Mouse (Mus musculus): ENCODE measurements at regions not wholly inside any gene's neighbourhood (a gene's known extent, or its start where the extent isn't known, plus 50 kb on each side); places are given as distances from the start of the nearest gene placed in this dataset.

DNA sequence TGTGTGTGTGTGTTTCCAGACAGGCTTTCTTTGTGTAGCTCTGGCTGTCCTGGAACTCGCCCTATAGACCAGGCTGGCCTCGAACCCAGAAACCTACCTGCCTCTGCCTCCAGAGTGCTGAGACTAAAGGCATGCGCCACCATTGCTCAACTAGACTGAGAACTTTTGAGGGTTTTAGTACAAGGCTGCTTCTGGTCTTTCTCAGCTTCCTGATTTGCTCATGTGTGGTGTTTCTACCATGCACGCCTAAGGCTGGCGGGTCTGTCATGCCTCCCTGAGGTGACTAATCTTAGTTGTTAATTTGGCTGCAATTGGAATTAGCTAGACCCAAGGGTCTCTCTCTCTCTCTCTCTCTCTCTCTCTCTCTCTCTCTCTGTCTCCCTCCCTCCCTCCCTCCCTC is 61.2 kb upstream of the Cux1 start:
- H3K27ac ChIP-seq: no peak overlapping the region
- no peak overlapping the region for H3K4me2 ChIP-seq
- no peak overlapping the region for H3K4me3 ChIP-seq
- H3K27me3 ChIP-seq: 0 out of 2 replicates have a peak, but pooled peaks cover 5% of the 10 kb centered on the region
- no peak overlapping the region for H3K9ac ChIP-seq
- 91% methylated on average over 5 of the region's 5 CpGs for WGBS
- no peak for ATAC-seq
- H3K4me1 ChIP-seq: no peaks in the 10 kb centered on the region
- no peaks in the 10 kb centered on the region for H3K9me3 ChIP-seq (replicated peaks)
- H3K36me3 ChIP-seq (ENCODE audit: poor library complexity, severe bottlenecking): no peaks in the 10 kb centered on the region

- WGBS: 90% methylated on average over 5 of the region's 5 CpGs
- H3K4me1 ChIP-seq: 0 out of 2 replicates have a peak, but pooled peaks cover 2% of the 10 kb centered on the region
- no peak for ATAC-seq
- H3K36me3 ChIP-seq (ENCODE audit: poor library complexity, severe bottlenecking): no peaks in the 10 kb centered on the region
- no peak overlapping the region for H3K27ac ChIP-seq
- H3K4me3 ChIP-seq: no peak overlapping the region
- no peak overlapping the region for H3K4me2 ChIP-seq
- 0 out of 2 replicates have a peak, but pooled peaks cover 3% of the 10 kb centered on the region for H3K27me3 ChIP-seq
- H3K9ac ChIP-seq: no peak overlapping the region
- no peaks in the 10 kb centered on the region for H3K9me3 ChIP-seq (replicated peaks)
Observed at GRCm38 (mm10) chr5:136632286-136632685, 60.7 kb upstream of the Myl10 start.

GRCm38 (mm10) chr5:136633901-136634300 is 59.0 kb upstream of the Myl10 start:
- Histone ChIP-seq H3K9ac (no peak overlapping the region), H3K4me3 (no peak overlapping the region), H3K4me2 (no peak overlapping the region), H3K36me3 (ENCODE audit: poor library complexity, severe bottlenecking) (no peaks in the 10 kb centered on the region), H3K9me3 (replicated peaks) (no peaks in the 10 kb centered on the region), H3K27me3 (0 out of 2 replicates have a peak, but pooled peaks cover 3% of the 10 kb centered on the region), H3K27ac (no peak overlapping the region), H3K4me1 (0 out of 2 replicates have a peak, but pooled peaks cover 2% of the 10 kb centered on the region)
- ATAC-seq: no peak
- 49% methylated on average over 6 of the region's 6 CpGs for WGBS

GRCm38 (mm10) chr5:136635119-136635518 is 57.8 kb upstream of the Myl10 start:
- Histone ChIP-seq H3K36me3 (ENCODE audit: poor library complexity, severe bottlenecking) (no peaks in the 10 kb centered on the region), H3K9me3 (replicated peaks) (no peaks in the 10 kb centered on the region), H3K4me2 (no peak overlapping the region), H3K9ac (no peak overlapping the region), H3K27me3 (0 out of 2 replicates have a peak, but pooled peaks cover 3% of the 10 kb centered on the region), H3K4me1 (0 out of 2 replicates have a peak, but pooled peaks cover 2% of the 10 kb centered on the region), H3K27ac (no peak overlapping the region), H3K4me3 (no peak overlapping the region)
- WGBS: 88% methylated on average over 2 of the region's 2 CpGs
- no peak for ATAC-seq

GRCm38 (mm10) chr5:136636476-136636875 is 56.5 kb upstream of the Myl10 start:
- 63% methylated on average over 1 of the region's 1 CpGs for WGBS
- no peak for ATAC-seq
- 0 out of 2 replicates have a peak, but pooled peaks cover 2% of the 10 kb centered on the region for H3K4me1 ChIP-seq

GRCm38 (mm10) chr5:136637872-136638271 is 55.1 kb upstream of the Myl10 start:
- Histone ChIP-seq H3K4me3 (no peak overlapping the region), H3K36me3 (ENCODE audit: poor library complexity, severe bottlenecking) (no peaks in the 10 kb centered on the region), H3K27ac (no peak overlapping the region), H3K27me3 (no peaks in the 10 kb centered on the region), H3K9me3 (replicated peaks) (no peaks in the 10 kb centered on the region), H3K9ac (no peak overlapping the region), H3K4me1 (0 out of 2 replicates have a peak, but pooled peaks cover 2% of the 10 kb centered on the region), H3K4me2 (no peak overlapping the region)
- WGBS: 69% methylated on average over 11 of the region's 11 CpGs
- no peak for ATAC-seq

More at GRCm38 (mm10) chr5:136636476-136636875, 56.5 kb upstream of the Myl10 start:
- H3K4me2 ChIP-seq: no peak overlapping the region
- no peak overlapping the region for H3K4me3 ChIP-seq
- H3K27me3 ChIP-seq: no peaks in the 10 kb centered on the region
- no peaks in the 10 kb centered on the region for H3K36me3 ChIP-seq (ENCODE audit: poor library complexity, severe bottlenecking)
- H3K27ac ChIP-seq: no peak overlapping the region
- no peaks in the 10 kb centered on the region for H3K9me3 ChIP-seq (replicated peaks)
- no peak overlapping the region for H3K9ac ChIP-seq

- no peak overlapping the region for H3K9ac ChIP-seq
- H3K27me3 ChIP-seq: no peaks in the 10 kb centered on the region
- no peak overlapping the region for H3K4me3 ChIP-seq
- H3K36me3 ChIP-seq (ENCODE audit: poor library complexity, severe bottlenecking): no peaks in the 10 kb centered on the region
- 79% methylated on average over 5 of the region's 5 CpGs for WGBS
- no peak overlapping the region for H3K4me2 ChIP-seq
- no peak for ATAC-seq
- no peaks in the 10 kb centered on the region for H3K4me1 ChIP-seq
- H3K9me3 ChIP-seq (replicated peaks): no peaks in the 10 kb centered on the region
- no peak overlapping the region for H3K27ac ChIP-seq
Observed at GRCm38 (mm10) chr5:136640871-136641619, 51.9 kb upstream of the Myl10 start.

- WGBS: 82% methylated on average over 13 of the region's 13 CpGs
- no peak for ATAC-seq
- Histone ChIP-seq H3K27me3 (0 out of 2 replicates have a peak, but pooled peaks cover under 1% of the 10 kb centered on the region), H3K9me3 (replicated peaks) (no peaks in the 10 kb centered on the region), H3K36me3 (ENCODE audit: poor library complexity, severe bottlenecking) (no peaks in the 10 kb centered on the region), H3K9ac (no peak overlapping the region), H3K27ac (no peak overlapping the region), H3K4me1 (no peaks in the 10 kb centered on the region), H3K4me3 (no peak overlapping the region), H3K4me2 (no peak overlapping the region)
Observed at GRCm38 (mm10) chr5:136642208-136642607, 50.7 kb upstream of the Myl10 start.

Data from forebrain, embryonic 13.5 days (tissue).